Mouse (Mus musculus) G1E (cell line): ENCODE data around the gene Akr1b8.

Experiments
- CTCF ChIP-seq: IDR thresholded peaks from 2 replicates; pipeline ENCODE4 v1.5.1; 2012; ENCODE audit warnings: low read depth, low read length, inconsistent platforms, mixed read lengths
- GATA1 ChIP-seq: IDR thresholded peaks from 2 replicates; pipeline ENCODE4 v1.6.1; 2012; ENCODE audit warnings: borderline replicate concordance, low read length, inconsistent platforms, mixed read lengths
- GATA2 ChIP-seq: IDR thresholded peaks from 2 replicates; pipeline ENCODE4 v1.6.1; 2012; ENCODE audit warnings: low read depth, low read length, inconsistent platforms, borderline replicate concordance
- POLR2AphosphoS5 ChIP-seq: IDR thresholded peaks from 2 replicates; pipeline ENCODE4 v1.6.1; 2012; ENCODE audit warnings: low read depth, low read length, inconsistent platforms; ENCODE audit not compliant: insufficient replicate concordance
- TAL1 ChIP-seq: conservative IDR thresholded peaks from 2 replicates; pipeline ENCODE4 v1.6.1; 2012; ENCODE audit warnings: low read depth, low read length, inconsistent platforms, mixed read lengths

DNA sequence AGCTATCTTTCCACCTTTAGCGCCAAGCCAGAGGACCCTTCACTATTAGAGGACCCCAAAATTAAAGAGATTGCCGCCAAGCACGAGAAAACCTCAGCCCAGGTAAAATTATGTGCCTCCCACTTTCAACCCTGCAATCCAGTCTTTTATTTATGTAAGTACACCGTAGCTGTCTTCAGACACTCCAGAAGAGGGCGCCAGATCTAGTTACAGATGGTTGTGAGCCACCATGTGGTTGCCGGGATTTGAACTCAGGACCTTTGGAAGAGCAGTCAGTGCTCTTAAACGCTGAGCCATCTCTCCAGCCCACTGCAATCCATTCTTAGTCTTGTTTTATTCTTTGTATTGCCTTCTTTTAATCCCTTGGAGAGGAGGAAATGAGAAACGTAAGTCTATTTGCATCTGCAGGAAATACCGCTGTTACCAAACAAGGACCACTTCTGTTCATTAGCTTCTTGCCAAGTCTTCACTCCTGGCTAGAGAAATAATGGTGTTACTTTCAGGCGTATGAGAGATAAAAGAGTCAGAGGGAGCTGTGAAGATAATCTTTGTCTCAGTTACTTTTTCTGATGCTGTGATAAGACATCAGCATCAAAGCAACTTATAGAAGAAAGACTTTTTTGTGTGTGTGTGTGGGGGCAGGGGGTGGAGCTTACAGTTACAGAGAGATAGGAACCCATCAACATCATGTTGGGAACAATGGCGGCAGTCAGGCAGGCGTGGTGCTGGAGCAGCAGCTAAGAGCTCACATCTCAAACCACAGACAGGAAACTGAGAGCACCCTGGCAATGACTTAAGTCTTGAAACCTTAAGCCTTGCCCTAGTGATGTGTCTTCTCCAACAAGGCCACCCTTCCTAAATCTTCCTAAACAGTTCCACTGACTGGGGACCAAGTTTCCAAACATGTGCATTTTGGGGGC is 10.6 kb downstream of the Akr1b8 start:
- TF ChIP-seq CTCF (no peak), TAL1 (no peak), GATA1 (no peak), POLR2AphosphoS5 (no peak), GATA2 (no peak)
